Mouse (Mus musculus) kidney, adult 10 weeks (tissue): ENCODE measurements around the gene Olfr99. TPM values are rescaled to one million over a fixed set of nuclear protein-coding genes. Genes with fewer than 3 reads are reported as not detected.

Experiments used
- polyA plus RNA-seq: library from polyadenylated mRNA; stranded (reverse); fragments of 350-450 nt; fragmentation: Illumina TruSeq; extraction: RNeasy Lipid Tissue Mini Kit (QIAGEN cat#74804); gene quantifications from one replicate; pipeline ENCODE4 v1.2.3, GENCODE M21; 2014; ENCODE audit warnings: low read depth, low replicate concordance

The Olfr99 gene
- not detected for polyA plus RNA-seq

GRCm38 (mm10) chr17:37283360-37283759 is at the start of gene Olfr99:
Gene Olfr99, minus strand, starts transcription at chr17:37283460.

GRCm38 (mm10) chr17:37316954-37317353 is 33.7 kb upstream of the Olfr99 start, which contains the start of gene Olfr102:
Gene Olfr102, minus strand, starts transcription at chr17:37317054.

GRCm38 (mm10) chr17:37304213-37304612 is 21.0 kb upstream of the Olfr99 start, which contains the start of gene Olfr101:
Gene Olfr101, minus strand, starts transcription at chr17:37304313.

GRCm38 (mm10) chr17:37270058-37270701 is 13.1 kb downstream of the Olfr99 start, which contains the start of gene H2-M3:
Gene H2-M3, plus strand, starts transcription at chr17:37270220.

GRCm38 (mm10) chr17:37263626-37264025 is 19.6 kb downstream of the Olfr99 start, which contains the start of gene Olfr98:
Gene Olfr98, minus strand, starts transcription at chr17:37263749.

GRCm38 (mm10) chr17:37237230-37237629 is 46.0 kb downstream of the Olfr99 start, which contains the start of gene Olfr97:
Gene Olfr97, minus strand, starts transcription at chr17:37237330.

Other genes with a start within 250 kb of the Olfr99 start
- 20.6 TPM for gene Gabbr1, start 237.5 kb downstream of the Olfr99 start, polyA plus RNA-seq
- not detected for gene Olfr90, start 195.0 kb downstream of the Olfr99 start, polyA plus RNA-seq
- not detected for gene Olfr91, start 185.2 kb downstream of the Olfr99 start, polyA plus RNA-seq
- gene Olfr92, start 163.4 kb downstream of the Olfr99 start, polyA plus RNA-seq: not detected
- gene Olfr93, start 122.0 kb downstream of the Olfr99 start, polyA plus RNA-seq: not detected
- 0.69 TPM for gene Ubd, start 89.6 kb downstream of the Olfr99 start, polyA plus RNA-seq
- gene Olfr94, start 82.5 kb downstream of the Olfr99 start, polyA plus RNA-seq: not detected
- gene Olfr95, start 70.3 kb downstream of the Olfr99 start, polyA plus RNA-seq: not detected
- not detected for gene Olfr96, start 63.3 kb downstream of the Olfr99 start, polyA plus RNA-seq
- gene Olfr97, start 46.1 kb downstream of the Olfr99 start, polyA plus RNA-seq: not detected
- gene Olfr98, start 19.7 kb downstream of the Olfr99 start, polyA plus RNA-seq: not detected
- gene H2-M3, start 13.2 kb downstream of the Olfr99 start, polyA plus RNA-seq: 0.85 TPM
- not detected for gene Olfr101, start 20.9 kb upstream of the Olfr99 start, polyA plus RNA-seq
- not detected for gene Olfr102, start 33.6 kb upstream of the Olfr99 start, polyA plus RNA-seq
- gene Olfr103, start 56.2 kb upstream of the Olfr99 start, polyA plus RNA-seq: not detected
- gene Olfr104-ps, start 76.1 kb upstream of the Olfr99 start, polyA plus RNA-seq: not detected
- not detected for gene Olfr105-ps, start 95.6 kb upstream of the Olfr99 start, polyA plus RNA-seq
- not detected for gene Olfr106-ps, start 106.9 kb upstream of the Olfr99 start, polyA plus RNA-seq
- gene Olfr107, start 115.8 kb upstream of the Olfr99 start, polyA plus RNA-seq: not detected
- gene Olfr108, start 162.0 kb upstream of the Olfr99 start, polyA plus RNA-seq: not detected
- gene Olfr109, start 175.5 kb upstream of the Olfr99 start, polyA plus RNA-seq: not detected
- not detected for gene H2-M2, start 200.1 kb upstream of the Olfr99 start, polyA plus RNA-seq
- gene Olfr110, start 209.0 kb upstream of the Olfr99 start, polyA plus RNA-seq: not detected
- not detected for gene Olfr111, start 224.6 kb upstream of the Olfr99 start, polyA plus RNA-seq